Mouse (Mus musculus) liver, embryonic 12.5 days (tissue): ENCODE results near the gene Zfp955b. TPM values are rescaled to one million over a fixed set of nuclear protein-coding genes. Genes with fewer than 3 reads are reported as not detected.
"Not testable (repeated sequence)": the region's sequence is repeated elsewhere in the genome, so short reads cannot be mapped to it uniquely, and the experiment has no call there.

Source experiments
- ATAC-seq: fragments of 200-750 bp; cut with Nextera tagmentation; 2 replicates; pipeline ENCODE4 v1.8.0; 2017; ENCODE audit warnings: moderate number of reproducible peaks, mild to moderate bottlenecking, moderate library complexity
- H3K27ac ChIP-seq: fragments of 300-500 bp; sonication (generic); 2 replicates; pipeline ENCODE4 v1.5.1; 2016; ENCODE audit warnings: mild to moderate bottlenecking
- H3K27me3 ChIP-seq: fragments of 300-500 bp; sonication (generic); replicated peaks from 2 replicates; pipeline ENCODE4 v1.6.1; 2016; ENCODE audit warnings: mild to moderate bottlenecking, moderate library complexity
- H3K36me3 ChIP-seq: fragments of 300-500 bp; sonication (generic); 2 replicates; pipeline ENCODE4 v1.6.1; 2016; ENCODE audit warnings: mild to moderate bottlenecking, moderate library complexity
- H3K4me1 ChIP-seq: fragments of 300-500 bp; sonication (generic); 2 replicates; pipeline ENCODE4 v1.6.1; 2016
- H3K4me2 ChIP-seq: fragments of 300-500 bp; sonication (generic); 2 replicates; pipeline ENCODE4 v1.6.1; 2016; ENCODE audit warnings: mild to moderate bottlenecking, moderate library complexity
- H3K4me3 ChIP-seq: fragments of 300-500 bp; sonication (generic); 2 replicates; pipeline ENCODE4 v1.5.1; 2016; ENCODE audit warnings: mild to moderate bottlenecking, moderate library complexity
- H3K9ac ChIP-seq: fragments of 300-500 bp; sonication (generic); 2 replicates; pipeline ENCODE4 v1.6.1; 2016; ENCODE audit warnings: mild to moderate bottlenecking, moderate library complexity
- H3K9me3 ChIP-seq: fragments of 300-500 bp; sonication (generic); replicated peaks from 2 replicates; pipeline ENCODE4 v1.6.1; 2016; ENCODE audit warnings: mild to moderate bottlenecking, moderate library complexity
- WGBS: fragments of 180-500 bp; shearing (Covaris S2); methylation state at CpG from one replicate; pipeline ENCODE4 v1.1.7; 2016; ENCODE audit not compliant: insufficient replicate concordance; 5-methylcytosine and 5-hydroxymethylcytosine counted together
- polyA plus RNA-seq: library from polyadenylated mRNA; unstranded; fragments of >200 nt; fragmentation: Nextera tagmentation; extraction: Ambion mirVana; gene quantifications from 2 replicates; pipeline ENCODE4 v1.2.1, GENCODE M21; 2016

The Zfp955b gene
- 4.0 and 4.2 TPM in 2 replicates for polyA plus RNA-seq

DNA sequence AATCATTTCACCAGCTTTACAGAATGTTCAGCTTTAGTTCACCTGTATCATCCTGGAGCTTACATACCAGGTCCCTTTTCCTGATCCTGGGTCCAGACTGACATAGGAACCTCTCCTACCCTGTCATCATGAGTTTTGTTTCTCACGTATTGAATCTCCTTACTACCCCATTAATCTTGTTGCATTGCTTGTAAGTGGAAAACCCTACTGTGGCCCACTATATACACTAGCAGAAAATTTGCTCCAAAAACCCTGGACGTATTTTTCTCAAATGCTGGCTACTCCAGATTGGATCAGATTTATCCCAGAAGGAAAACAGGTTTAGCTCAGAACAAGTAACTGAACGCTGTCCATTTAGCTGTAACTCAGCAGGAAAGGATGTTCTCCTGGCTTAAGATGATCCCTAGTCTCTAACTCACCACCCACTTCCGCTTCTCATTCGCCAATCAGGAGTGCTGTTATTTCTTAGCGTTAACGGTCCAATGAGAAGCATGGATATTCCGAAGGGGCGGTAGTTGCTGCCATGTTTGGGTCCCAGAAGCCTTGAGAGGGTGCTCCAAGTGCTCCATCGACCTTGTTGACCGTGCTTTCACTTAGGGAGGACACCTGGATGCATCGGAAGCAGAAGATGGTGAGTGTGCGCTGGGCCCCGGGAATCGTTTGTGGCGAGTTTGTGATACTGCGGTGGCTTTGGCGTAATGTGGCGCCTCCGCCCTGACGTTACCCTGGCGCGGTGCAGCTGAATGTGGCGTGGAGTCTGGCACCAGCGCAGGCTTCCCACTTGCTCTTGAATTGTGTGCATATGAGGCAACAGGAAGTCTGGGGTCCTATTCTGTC lies at the start of gene Zfp955b:
TSS of gene Zfp955b (plus strand) at position 506 of the 837 bp plus-strand sequence.
- H3K4me1 ChIP-seq, H3K9ac ChIP-seq, H3K27ac ChIP-seq, H3K36me3 ChIP-seq, H3K27me3 ChIP-seq, H3K9me3 ChIP-seq: not testable (repeated sequence)
- Histone ChIP-seq H3K4me2 (peak within 1 kb of the TSS; percentile 40), H3K4me3 (peak within 1 kb of the TSS; percentile 27; the same call in 1 of the 2 replicates)
- peak; percentile 96 for ATAC-seq
- WGBS, result no CpG with 5 or more reads among the region's 25 CpGs

DNA sequence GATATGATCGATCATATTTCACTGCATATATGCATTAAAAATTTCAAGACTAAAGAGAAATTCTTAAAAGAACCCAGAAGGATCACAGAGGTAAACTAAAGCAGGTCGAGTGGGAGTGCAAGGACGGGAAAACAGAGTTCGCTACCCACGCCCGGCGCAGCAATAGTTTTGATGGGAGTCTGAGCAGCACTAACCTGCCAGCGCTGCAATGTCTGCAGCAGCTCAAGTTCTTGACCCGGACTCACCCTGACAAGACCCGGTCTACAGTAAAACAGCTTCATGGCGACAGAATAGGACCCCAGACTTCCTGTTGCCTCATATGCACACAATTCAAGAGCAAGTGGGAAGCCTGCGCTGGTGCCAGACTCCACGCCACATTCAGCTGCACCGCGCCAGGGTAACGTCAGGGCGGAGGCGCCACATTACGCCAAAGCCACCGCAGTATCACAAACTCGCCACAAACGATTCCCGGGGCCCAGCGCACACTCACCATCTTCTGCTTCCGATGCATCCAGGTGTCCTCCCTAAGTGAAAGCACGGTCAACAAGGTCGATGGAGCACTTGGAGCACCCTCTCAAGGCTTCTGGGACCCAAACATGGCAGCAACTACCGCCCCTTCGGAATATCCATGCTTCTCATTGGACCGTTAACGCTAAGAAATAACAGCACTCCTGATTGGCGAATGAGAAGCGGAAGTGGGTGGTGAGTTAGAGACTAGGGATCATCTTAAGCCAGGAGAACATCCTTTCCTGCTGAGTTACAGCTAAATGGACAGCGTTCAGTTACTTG lies 34.6 kb upstream of the Zfp955b start, which contains the start of gene Zfp955a:
TSS of gene Zfp955a (minus strand) at position 616 of the 789 bp plus-strand sequence.
- H3K4me1 ChIP-seq, H3K9ac ChIP-seq, H3K36me3 ChIP-seq, H3K27ac ChIP-seq, H3K27me3 ChIP-seq, H3K9me3 ChIP-seq: not testable (repeated sequence)
- Histone ChIP-seq H3K4me2 (peak within 1 kb of the TSS; percentile 43), H3K4me3 (peak within 1 kb of the TSS; percentile 13; the same call in 1 of the 2 replicates)
- peak; percentile 96 for ATAC-seq
- WGBS, result 26% methylated on average over 1 of the region's 34 CpGs

DNA sequence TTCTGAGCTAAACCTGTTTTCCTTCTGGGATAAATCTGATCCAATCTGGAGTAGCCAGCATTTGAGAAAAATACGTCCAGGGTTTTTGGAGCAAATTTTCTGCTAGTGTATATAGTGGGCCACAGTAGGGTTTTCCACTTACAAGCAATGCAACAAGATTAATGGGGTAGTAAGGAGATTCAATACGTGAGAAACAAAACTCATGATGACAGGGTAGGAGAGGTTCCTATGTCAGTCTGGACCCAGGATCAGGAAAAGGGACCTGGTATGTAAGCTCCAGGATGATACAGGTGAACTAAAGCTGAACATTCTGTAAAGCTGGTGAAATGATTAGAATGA lies 34.1 kb upstream of the Zfp955b start:
- WGBS, result no CpG with 5 or more reads among the region's 2 CpGs
- H3K4me2 ChIP-seq, H3K4me3 ChIP-seq, H3K27me3 ChIP-seq, H3K27ac ChIP-seq, H3K4me1 ChIP-seq, H3K9ac ChIP-seq, ATAC-seq, H3K9me3 ChIP-seq, H3K36me3 ChIP-seq: not testable (repeated sequence)

DNA sequence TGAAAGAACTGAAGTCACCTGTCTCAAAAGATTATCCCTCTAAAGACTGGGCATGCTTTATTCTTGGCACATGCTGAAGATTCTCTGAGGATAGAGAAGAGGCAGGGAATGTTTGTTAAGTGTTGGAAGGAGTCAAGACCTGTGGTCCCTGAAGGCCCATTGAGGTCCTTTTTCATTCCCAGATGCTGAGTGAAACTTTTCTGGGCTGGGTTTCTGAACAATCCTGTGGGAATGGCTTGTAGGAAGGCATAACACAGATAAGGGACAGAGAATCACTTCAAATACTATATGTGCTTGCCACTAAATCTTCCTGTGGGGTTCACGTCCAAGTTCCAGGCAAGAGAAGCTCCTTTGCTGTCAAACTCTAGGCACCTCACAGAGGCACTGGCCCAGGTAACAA lies 25.0 kb upstream of the Zfp955b start, which contains the start of gene Olfr63:
TSS of gene Olfr63 (plus strand) at position 301 of the 400 bp plus-strand sequence.
- H3K4me1 ChIP-seq, result no peaks in the 10 kb centered on the region
- no peaks in the 10 kb centered on the region for H3K9me3 ChIP-seq
- ATAC-seq, result no peak
- H3K27me3 ChIP-seq, result peaks cover 4% of the 10 kb centered on the region; the same call in 1 of the 2 replicates
- no peak within 1 kb of the TSS for H3K9ac ChIP-seq
- H3K27ac ChIP-seq, result no peak within 1 kb of the TSS
- H3K36me3 ChIP-seq, result no peaks in the 10 kb centered on the region
- H3K4me3 ChIP-seq, result no peak within 1 kb of the TSS
- no peak within 1 kb of the TSS for H3K4me2 ChIP-seq
- WGBS, result 63% methylated on average over 1 of the region's 1 CpGs

DNA sequence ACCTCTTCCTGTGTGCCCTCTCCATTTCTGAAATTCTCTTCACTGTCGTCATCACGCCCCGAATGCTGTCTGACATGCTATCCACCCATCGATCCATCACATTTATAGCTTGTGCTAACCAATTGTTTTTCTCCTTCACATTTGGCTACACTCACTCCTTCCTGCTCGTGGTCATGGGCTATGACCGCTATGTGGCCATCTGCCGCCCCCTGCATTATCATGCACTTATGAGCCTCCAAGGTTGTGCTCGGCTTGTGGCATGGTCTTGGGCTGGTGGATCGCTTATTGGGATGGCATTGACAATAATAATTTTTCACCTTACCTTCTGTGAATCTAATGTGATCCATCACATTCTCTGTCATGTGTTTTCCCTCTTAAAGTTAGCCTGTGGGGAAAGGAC lies 20.4 kb upstream of the Zfp955b start:
- Histone ChIP-seq H3K4me2 (no peak overlapping the region), H3K9ac (no peak overlapping the region), H3K4me3 (no peak overlapping the region), H3K27ac (no peak overlapping the region), H3K27me3 (peaks cover 4% of the 10 kb centered on the region; the same call in 1 of the 2 replicates), H3K9me3 (no peaks in the 10 kb centered on the region), H3K36me3 (no peaks in the 10 kb centered on the region), H3K4me1 (no peaks in the 10 kb centered on the region)
- ATAC-seq, result no peak
- 71% methylated on average over 9 of the region's 9 CpGs for WGBS

DNA sequence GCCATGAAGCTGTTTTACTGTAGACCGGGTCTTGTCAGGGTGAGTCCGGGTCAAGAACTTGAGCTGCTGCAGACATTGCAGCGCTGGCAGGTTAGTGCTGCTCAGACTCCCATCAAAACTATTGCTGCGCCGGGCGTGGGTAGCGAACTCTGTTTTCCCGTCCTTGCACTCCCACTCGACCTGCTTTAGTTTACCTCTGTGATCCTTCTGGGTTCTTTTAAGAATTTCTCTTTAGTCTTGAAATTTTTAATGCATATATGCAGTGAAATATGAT lies 469 bp downstream of the Zfp955b start:
- H3K9me3 ChIP-seq, H3K9ac ChIP-seq, H3K27me3 ChIP-seq, H3K36me3 ChIP-seq, H3K27ac ChIP-seq, H3K4me1 ChIP-seq: not testable (repeated sequence)
- Histone ChIP-seq H3K4me2 (peak overlapping the region; percentile 40; the same call in 1 of the 2 replicates), H3K4me3 (peak overlapping the region; percentile 27; the same call in 1 of the 2 replicates)
- peak; percentile 71 for ATAC-seq
- no CpG with 5 or more reads among the region's 9 CpGs for WGBS

DNA sequence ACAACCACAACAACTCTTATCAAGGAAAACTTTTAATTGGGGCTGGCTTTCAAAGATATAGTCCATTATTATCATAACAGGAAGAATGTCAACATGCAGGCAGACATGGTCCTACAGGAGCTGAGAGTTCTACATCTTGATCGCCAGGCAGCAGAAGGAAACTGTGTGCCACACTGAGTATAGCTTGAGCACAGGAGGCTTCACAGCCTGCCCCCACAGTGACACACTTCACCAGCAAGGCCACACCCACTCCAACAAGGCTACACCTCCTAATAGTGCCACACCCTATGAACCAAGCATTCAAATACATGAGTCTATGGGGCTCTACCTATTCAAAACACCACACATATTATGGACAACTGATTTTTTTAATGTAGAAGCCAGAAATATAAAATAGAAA lies 63.6 kb downstream of the Zfp955b start:
- H3K4me3 ChIP-seq, result no peak overlapping the region
- 73% methylated on average over 1 of the region's 1 CpGs for WGBS
- H3K27me3 ChIP-seq, result no peaks in the 10 kb centered on the region
- peaks cover 3% of the 10 kb centered on the region; the same call in 1 of the 2 replicates for H3K36me3 ChIP-seq
- ATAC-seq, result peak; percentile 64
- no peak overlapping the region for H3K27ac ChIP-seq
- H3K4me1 ChIP-seq, result peaks cover 15% of the 10 kb centered on the region
- H3K4me2 ChIP-seq, result no peak overlapping the region
- H3K9me3 ChIP-seq, result peaks cover 16% of the 10 kb centered on the region; the same call in 1 of the 2 replicates
- H3K9ac ChIP-seq, result no peak overlapping the region

Other genes starting within 250 kb of the Zfp955b start
- not detected in 2 replicates for gene 4921501E09Rik, start 221.5 kb upstream of the Zfp955b start, polyA plus RNA-seq
- 1.7 and 1.9 TPM in 2 replicates for gene Zfp563, start 200.2 kb upstream of the Zfp955b start, polyA plus RNA-seq
- not detected in 2 replicates for gene Morc2b, start 149.9 kb upstream of the Zfp955b start, polyA plus RNA-seq
- gene Olfr55, start 121.1 kb upstream of the Zfp955b start, polyA plus RNA-seq, result not detected in 2 replicates
- gene Olfr239, start 98.2 kb upstream of the Zfp955b start, polyA plus RNA-seq, result not detected in 2 replicates
- gene Olfr1564, start 67.9 kb upstream of the Zfp955b start, polyA plus RNA-seq, result not detected in 2 replicates
- gene Zfp955a, start 34.4 kb upstream of the Zfp955b start, polyA plus RNA-seq, result 6.1 and 7.0 TPM in 2 replicates
- gene Olfr63, start 24.9 kb upstream of the Zfp955b start, polyA plus RNA-seq, result 0.02 TPM in 1 of 2 replicates, not detected in the other
- 4.5 and 5.3 TPM in 2 replicates for gene Zfp81, start 69.3 kb downstream of the Zfp955b start, polyA plus RNA-seq
- gene Zfp101, start 105.1 kb downstream of the Zfp955b start, polyA plus RNA-seq, result 9.1 TPM in 2 replicates
- gene Actl9, start 143.4 kb downstream of the Zfp955b start, polyA plus RNA-seq, result not detected in 2 replicates
- 12.3 and 13.7 TPM in 2 replicates for gene Adamts10, start 234.7 kb downstream of the Zfp955b start, polyA plus RNA-seq